Mouse (Mus musculus) kidney, embryonic 16.5 days (tissue): ENCODE data around the gene Zfp57. TPM values are rescaled to one million over a fixed set of nuclear protein-coding genes. Genes with fewer than 3 reads are reported as not detected.
"Not testable (repeated sequence)": the region's sequence is repeated elsewhere in the genome, so short reads cannot be mapped to it uniquely, and the experiment has no call there.

ENCODE experiments used
- ATAC-seq: fragments of 200-750 bp; cut with Nextera tagmentation; 2 replicates; pipeline ENCODE4 v1.8.0; 2017; ENCODE audit warnings: moderate TSS enrichment; ENCODE audit not compliant: low FRiP score, low TSS enrichment
- H3K27ac ChIP-seq: fragments of 300-500 bp; sonication (generic); 2 replicates; pipeline ENCODE4 v1.5.1; 2014; ENCODE audit warnings: low read length
- H3K27me3 ChIP-seq: fragments of 300-500 bp; sonication (generic); 2 replicates; pipeline ENCODE4 v1.6.1; 2014; ENCODE audit warnings: low read length, control low read depth, mixed read lengths; ENCODE audit not compliant: insufficient read depth
- H3K36me3 ChIP-seq: fragments of 300-500 bp; sonication (generic); 2 replicates; pipeline ENCODE4 v1.6.1; 2014; ENCODE audit warnings: low read length, control low read depth, mixed read lengths; ENCODE audit not compliant: insufficient read depth
- H3K4me1 ChIP-seq: fragments of 300-500 bp; sonication (generic); 2 replicates; pipeline ENCODE4 v1.6.1; 2014; ENCODE audit warnings: low read length, control low read depth, mixed read lengths; ENCODE audit not compliant: insufficient read depth
- H3K4me2 ChIP-seq: fragments of 300-500 bp; sonication (generic); replicated peaks from 2 replicates; pipeline ENCODE4 v1.6.1; 2014; ENCODE audit warnings: low read depth, low read length
- H3K4me3 ChIP-seq: fragments of 300-500 bp; sonication (generic); 2 replicates; pipeline ENCODE4 v1.5.1; 2014; ENCODE audit warnings: mild to moderate bottlenecking, low read length
- H3K9ac ChIP-seq: fragments of 300-500 bp; sonication (generic); replicated peaks from 2 replicates; pipeline ENCODE4 v1.6.1; 2014; ENCODE audit warnings: low read length
- H3K9me3 ChIP-seq: fragments of 300-500 bp; sonication (generic); 2 replicates; pipeline ENCODE4 v1.6.1; 2016; ENCODE audit warnings: low read length, control low read depth
- WGBS: fragments of 180-500 bp; shearing (Covaris S2); extraction: QIAGEN DNeasy Blood & Tissue Kit; methylation state at CpG from one replicate; pipeline ENCODE4 v1.1.7; 2014; 5-methylcytosine and 5-hydroxymethylcytosine counted together
- polyA plus RNA-seq: library from polyadenylated mRNA; unstranded; fragments of >200 nt; fragmentation: Nextera tagmentation; extraction: Ambion mirVana; gene quantifications from 2 replicates; pipeline ENCODE4 v1.2.1, GENCODE M21; 2015

Gene Zfp57
- polyA plus RNA-seq, 1 experiment from 2014 or later = 64.5 TPM

GRCm38 (mm10) chr17:36972791-36973190 is 28.2 kb upstream of the Zfp57 start:
- H3K27ac ChIP-seq = no peak overlapping the region
- H3K4me3 ChIP-seq = no peak overlapping the region
- H3K27me3 ChIP-seq = no peaks in the 10 kb centered on the region
- no peak overlapping the region for H3K9ac ChIP-seq
- no peaks in the 10 kb centered on the region for H3K36me3 ChIP-seq
- 84% methylated on average over 3 of the region's 3 CpGs for WGBS
- H3K4me2 ChIP-seq = no peak overlapping the region
- no peaks in the 10 kb centered on the region for H3K4me1 ChIP-seq
- no peaks in the 10 kb centered on the region for H3K9me3 ChIP-seq
- ATAC-seq = no peak

- Histone ChIP-seq H3K9ac (no peak overlapping the region), H3K36me3 (no peaks in the 10 kb centered on the region), H3K4me2 (no peak overlapping the region), H3K4me1 (no peaks in the 10 kb centered on the region), H3K27ac (no peak overlapping the region), H3K4me3 (no peak overlapping the region), H3K27me3 (no peaks in the 10 kb centered on the region), H3K9me3 (no peaks in the 10 kb centered on the region)
- no peak for ATAC-seq
- WGBS = 53% methylated on average over 8 of the region's 8 CpGs
Measured at GRCm38 (mm10) chr17:36973271-36973787, 27.6 kb upstream of the Zfp57 start.

GRCm38 (mm10) chr17:36981221-36981813 is 19.6 kb upstream of the Zfp57 start, which contains the start of gene 2410137M14Rik:
TSS of gene 2410137M14Rik (minus strand) at chr17:36981237.
- H3K4me3 ChIP-seq = peak within 1 kb of the TSS; percentile 18
- WGBS = 10% methylated on average over 18 of the region's 18 CpGs

GRCm38 (mm10) chr17:36981845-36982244 is 19.1 kb upstream of the Zfp57 start:
- Histone ChIP-seq H3K27me3 (peaks cover 10% of the 10 kb centered on the region; the same call in 1 of the 2 replicates), H3K4me3 (peak overlapping the region; percentile 18), H3K4me1 (peaks cover 15% of the 10 kb centered on the region), H3K9me3 (no peaks in the 10 kb centered on the region), H3K27ac (no peak overlapping the region), H3K36me3 (no peaks in the 10 kb centered on the region), H3K9ac (no peak overlapping the region), H3K4me2 (peak overlapping the region; percentile 47)
- 10% methylated on average over 4 of the region's 4 CpGs for WGBS
- ATAC-seq = no peak

More at GRCm38 (mm10) chr17:36981221-36981813, 19.6 kb upstream of the Zfp57 start, which contains the start of gene 2410137M14Rik:
- ATAC-seq = 0 out of 2 replicates have a peak, but pooled peaks have one; percentile 39
- Histone ChIP-seq H3K9ac (no peak within 1 kb of the TSS), H3K27me3 (0 out of 2 replicates have a peak, but pooled peaks cover 6% of the 10 kb centered on the region), H3K4me1 (peaks cover 15% of the 10 kb centered on the region), H3K36me3 (no peaks in the 10 kb centered on the region), H3K4me2 (peak within 1 kb of the TSS; percentile 47), H3K9me3 (no peaks in the 10 kb centered on the region), H3K27ac (no peak within 1 kb of the TSS)

- Histone ChIP-seq H3K9me3 (no peaks in the 10 kb centered on the region), H3K9ac (no peak overlapping the region), H3K27me3 (peaks cover 16% of the 10 kb centered on the region; the same call in 1 of the 2 replicates), H3K4me3 (no peak overlapping the region), H3K4me2 (no peak overlapping the region), H3K36me3 (no peaks in the 10 kb centered on the region), H3K4me1 (peaks cover 15% of the 10 kb centered on the region), H3K27ac (no peak overlapping the region)
- 29% methylated on average over 5 of the region's 5 CpGs for WGBS
- no peak for ATAC-seq
Measured at GRCm38 (mm10) chr17:36982253-36983155, 18.5 kb upstream of the Zfp57 start.

- Histone ChIP-seq H3K4me1 (no peaks in the 10 kb centered on the region), H3K9ac (no peak overlapping the region; the same call in 1 of the 2 replicates), H3K4me3 (peak overlapping the region; percentile 30), H3K4me2 (peak overlapping the region; percentile 39), H3K27ac (no peak overlapping the region), H3K27me3 (peaks cover 33% of the 10 kb centered on the region), H3K9me3 (no peaks in the 10 kb centered on the region), H3K36me3 (no peaks in the 10 kb centered on the region)
- no peak for ATAC-seq
- WGBS = 8% methylated on average over 24 of the region's 24 CpGs
Measured at GRCm38 (mm10) chr17:36988475-36988874, 12.5 kb upstream of the Zfp57 start.

- Histone ChIP-seq H3K4me3 (peak within 1 kb of the TSS; percentile 30), H3K27ac (no peak within 1 kb of the TSS), H3K9ac (no peak within 1 kb of the TSS; the same call in 1 of the 2 replicates), H3K4me2 (peak within 1 kb of the TSS; percentile 39), H3K36me3 (no peaks in the 10 kb centered on the region), H3K9me3 (no peaks in the 10 kb centered on the region), H3K4me1 (no peaks in the 10 kb centered on the region), H3K27me3 (peaks cover 33% of the 10 kb centered on the region)
- WGBS = 15% methylated on average over 5 of the region's 5 CpGs
- no peak for ATAC-seq
Measured at GRCm38 (mm10) chr17:36989437-36989836, 11.5 kb upstream of the Zfp57 start, which contains the start of gene H2-M5. TSS of gene H2-M5 (minus strand) at chr17:36989537.

- not testable (repeated sequence) for H3K4me2 ChIP-seq, H3K4me3 ChIP-seq, H3K9ac ChIP-seq, H3K4me1 ChIP-seq, H3K36me3 ChIP-seq, H3K27ac ChIP-seq, H3K9me3 ChIP-seq, ATAC-seq
- H3K27me3 ChIP-seq = peaks cover 33% of the 10 kb centered on the region
- 97% methylated on average over 6 of the region's 6 CpGs for WGBS
Measured at GRCm38 (mm10) chr17:36990630-36991029, 10.3 kb upstream of the Zfp57 start.

GRCm38 (mm10) chr17:36992336-36993104 is 8.4 kb upstream of the Zfp57 start:
- WGBS = 64% methylated on average over 3 of the region's 3 CpGs
- H3K27ac ChIP-seq = no peak overlapping the region
- H3K9me3 ChIP-seq = no peaks in the 10 kb centered on the region
- peaks cover 23% of the 10 kb centered on the region for H3K27me3 ChIP-seq
- H3K9ac ChIP-seq = no peak overlapping the region
- no peaks in the 10 kb centered on the region for H3K36me3 ChIP-seq
- no peak overlapping the region for H3K4me2 ChIP-seq
- no peak overlapping the region for H3K4me3 ChIP-seq
- ATAC-seq = no peak
- H3K4me1 ChIP-seq = no peaks in the 10 kb centered on the region
